Mouse (Mus musculus): ENCODE results near the gene Tdgf1.

Gene Tdgf1

DNA sequence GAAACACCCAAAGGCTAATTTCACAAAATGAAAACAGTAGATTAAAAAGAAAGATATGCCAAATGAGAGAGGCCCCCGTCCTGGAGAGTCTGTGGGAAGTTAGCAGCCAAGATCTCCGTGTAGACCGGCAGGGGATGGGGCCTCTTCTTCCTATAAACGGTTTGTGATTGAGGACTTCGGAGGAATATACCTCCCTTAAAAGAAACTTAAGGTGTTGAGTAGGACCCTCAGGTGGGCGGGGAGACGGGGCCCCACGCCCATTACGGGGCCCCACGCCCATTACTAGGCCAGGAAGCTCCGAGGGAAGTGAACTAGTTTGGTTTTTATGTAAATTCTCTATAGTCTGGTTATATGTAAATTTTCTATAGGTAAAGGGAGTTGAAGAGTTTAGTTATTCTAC lies at the start of gene Tdgf1:
Gene Tdgf1 (minus strand): TSS at position 233 of the 400 bp plus-strand sequence.
- no peak for DNase-seq (ENCODE audit: low spot score)

DNA sequence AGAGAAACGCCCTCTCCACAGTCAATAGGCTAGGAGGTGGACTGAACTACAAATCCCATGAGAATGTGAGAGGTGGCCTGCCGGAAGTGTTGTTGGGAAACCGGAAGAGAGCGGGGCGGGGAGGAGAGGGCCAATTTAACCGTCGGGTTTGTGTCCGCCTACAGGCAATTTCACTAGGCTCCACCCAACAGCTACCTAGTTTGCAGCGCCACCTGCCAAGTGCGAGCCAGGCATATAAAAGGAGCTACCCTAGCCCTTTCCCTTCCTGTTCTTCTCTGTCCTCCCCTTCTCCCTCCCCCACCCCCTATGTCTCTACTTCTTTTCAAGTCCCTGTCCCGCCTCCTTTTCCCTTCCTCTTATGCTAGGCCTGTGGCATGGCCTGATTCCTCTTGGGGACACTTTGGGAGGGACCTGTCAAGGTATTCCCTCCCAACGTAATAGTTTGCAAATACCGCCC lies 48.8 kb upstream of the Tdgf1 start:
- peak; percentile 66 for DNase-seq (ENCODE audit: low spot score)

DNA sequence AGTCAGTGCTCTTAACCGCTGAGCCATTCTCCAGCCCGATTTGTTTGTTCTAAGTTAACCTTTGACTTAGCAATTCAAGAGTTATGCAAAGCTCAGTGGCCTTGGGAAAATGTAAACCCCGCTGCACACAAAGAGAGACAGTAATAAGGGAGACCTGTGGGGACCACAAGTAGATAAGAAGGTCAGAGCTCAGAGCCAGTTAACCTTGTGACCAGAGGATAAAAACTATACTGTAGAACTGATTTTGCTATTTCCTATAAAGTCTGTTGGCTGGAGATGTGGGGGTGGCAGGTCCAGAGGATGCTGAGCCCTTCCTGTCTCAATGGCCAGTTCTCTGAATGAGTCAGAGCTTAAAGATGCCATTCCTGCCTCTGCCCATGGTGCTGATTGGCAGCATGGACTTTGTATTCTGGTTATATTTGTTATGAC lies 47.3 kb upstream of the Tdgf1 start:
- DNase-seq (ENCODE audit: low spot score): no peak

DNA sequence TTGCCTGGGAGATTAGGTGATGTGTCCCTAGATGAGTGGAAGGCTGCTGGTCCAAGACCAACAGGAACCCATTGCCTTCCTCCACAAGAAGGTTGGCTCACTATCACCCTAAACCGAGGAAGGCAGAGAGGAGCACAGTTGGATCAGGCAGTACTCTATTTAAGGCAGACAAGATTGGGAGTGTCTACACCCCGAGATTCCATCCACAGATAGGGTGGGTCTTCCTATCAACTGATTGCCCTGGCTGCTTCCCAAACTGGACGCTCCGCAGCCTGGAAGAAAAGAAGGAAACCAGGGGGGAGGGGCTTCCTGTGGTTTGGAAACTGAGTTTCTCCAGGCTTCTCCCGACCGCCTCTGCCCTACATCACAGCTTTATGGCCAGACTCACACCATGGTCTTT lies 44.2 kb upstream of the Tdgf1 start, which contains the start of gene Rtp3:
Gene Rtp3 (minus strand): TSS at position 380 of the 400 bp plus-strand sequence.
- no peak for DNase-seq (ENCODE audit: low spot score)

DNA sequence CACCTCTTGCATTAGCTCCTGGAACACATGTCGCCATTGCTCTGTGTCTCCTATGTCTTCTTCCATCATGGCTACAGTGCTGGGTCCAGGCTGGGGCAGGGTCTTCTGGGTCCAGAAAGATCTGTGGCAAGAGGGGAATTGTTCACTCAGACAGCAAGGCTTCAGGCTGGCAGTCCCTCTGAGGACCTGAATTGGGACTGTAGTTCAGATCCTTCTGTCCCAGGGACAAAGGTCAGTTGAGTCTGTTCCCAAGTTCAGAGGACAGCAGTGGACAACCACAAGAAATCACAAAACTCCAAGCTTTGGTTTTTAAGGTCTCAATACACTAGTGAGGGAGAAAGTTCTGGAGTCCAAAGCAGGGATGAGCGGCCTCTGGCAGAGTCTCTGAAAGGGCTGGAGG lies 43.6 kb upstream of the Tdgf1 start:
- no peak for DNase-seq (ENCODE audit: low spot score)

DNA sequence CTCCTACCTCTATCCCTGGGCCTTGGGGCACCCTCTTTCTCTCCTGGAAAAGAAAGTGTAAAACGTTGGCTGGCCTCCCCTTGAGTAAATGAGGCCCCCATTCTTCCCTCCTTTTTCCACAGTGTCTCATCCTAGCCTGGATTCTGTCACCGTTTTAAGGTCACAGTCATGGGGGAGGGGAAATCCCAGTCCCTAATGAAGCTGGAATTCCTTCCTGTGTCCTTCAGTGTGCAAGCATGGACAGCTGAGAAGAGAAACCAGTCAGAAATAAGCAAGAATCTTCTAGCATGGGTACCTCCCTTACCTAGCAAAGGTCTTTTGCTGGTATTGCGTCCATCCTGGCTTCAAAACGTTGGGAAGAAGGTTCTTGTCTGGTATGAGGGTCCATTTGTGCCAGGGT lies 43.2 kb upstream of the Tdgf1 start:
- no peak for DNase-seq (ENCODE audit: low spot score)

DNA sequence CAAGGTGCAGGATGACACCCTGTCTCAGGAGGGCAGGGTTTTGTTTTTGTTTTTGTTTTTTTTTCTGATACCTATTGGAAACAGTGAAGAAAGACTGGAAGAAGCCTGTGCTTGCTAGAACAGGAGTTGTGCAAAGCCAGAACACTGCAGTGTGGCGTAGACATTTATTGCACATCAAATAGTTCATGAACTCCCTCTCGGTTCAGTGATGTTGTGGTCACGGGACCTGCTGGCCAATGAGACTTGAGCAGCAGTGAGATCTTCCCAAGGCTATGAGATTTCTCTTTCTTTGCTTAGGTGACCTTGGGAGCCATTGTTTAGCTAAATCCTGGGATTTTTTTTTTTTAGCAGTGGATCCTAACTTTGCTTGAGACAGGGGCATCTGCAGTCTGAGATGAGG lies 42.1 kb upstream of the Tdgf1 start:
- no peak for DNase-seq (ENCODE audit: low spot score)

DNA sequence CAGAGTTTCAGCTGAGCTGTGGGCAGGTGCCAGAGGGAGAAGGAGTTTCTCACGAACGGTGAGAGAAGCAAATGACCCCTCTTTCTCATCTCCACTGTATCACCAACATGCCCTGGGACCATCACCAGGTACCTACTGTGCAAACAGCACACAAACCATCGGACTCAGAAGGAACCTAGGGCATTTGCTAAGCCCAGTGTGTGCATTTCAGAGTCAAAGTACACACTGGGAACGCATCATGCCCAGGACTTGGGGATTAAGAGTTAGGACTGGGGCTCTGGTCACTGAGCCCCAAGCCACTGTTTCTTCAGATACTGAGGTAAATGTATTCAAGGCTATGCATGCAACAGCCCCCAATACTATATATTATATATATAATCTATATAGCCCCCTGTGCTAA lies 41.4 kb upstream of the Tdgf1 start:
- DNase-seq (ENCODE audit: low spot score): no peak

DNA sequence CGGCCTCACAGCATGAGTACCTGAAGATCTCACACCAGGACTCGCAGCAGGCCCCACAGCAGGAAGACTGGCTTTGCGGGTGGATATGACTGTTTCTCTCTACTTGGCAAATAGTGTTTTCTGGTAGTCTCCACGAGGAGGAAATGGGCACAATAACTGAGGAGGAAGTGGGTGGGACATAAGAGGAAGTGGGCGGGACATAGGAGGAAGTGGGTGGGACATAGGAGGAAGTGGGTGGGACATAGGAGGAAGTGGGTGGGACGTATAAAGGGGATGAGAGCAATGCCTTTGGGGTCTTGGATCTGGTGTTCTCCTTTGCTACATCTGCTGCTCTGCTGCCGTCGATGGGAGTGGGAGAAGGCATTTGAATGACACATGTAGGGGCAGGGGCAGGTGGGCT lies 40.0 kb upstream of the Tdgf1 start:
- no peak for DNase-seq (ENCODE audit: low spot score)

DNA sequence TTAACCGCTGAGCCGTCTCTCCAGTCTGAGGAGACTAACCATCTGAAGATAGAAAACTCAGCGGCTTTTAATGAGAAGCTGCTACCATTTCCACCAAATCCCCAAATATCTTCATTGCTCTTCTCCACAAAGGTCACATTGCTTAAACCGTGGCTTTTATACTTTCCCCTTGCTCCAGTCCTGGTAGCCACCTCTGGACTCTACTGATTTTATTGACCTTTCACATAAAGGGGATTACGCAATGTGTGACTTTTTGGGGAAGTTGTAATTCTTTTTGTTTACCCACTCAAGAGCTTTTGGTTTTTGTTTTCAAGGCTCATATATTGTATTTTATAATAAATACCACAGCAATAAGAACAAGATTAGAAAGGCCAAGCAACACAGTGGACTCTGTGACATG lies 39.6 kb upstream of the Tdgf1 start:
- no peak for DNase-seq (ENCODE audit: low spot score)

DNA sequence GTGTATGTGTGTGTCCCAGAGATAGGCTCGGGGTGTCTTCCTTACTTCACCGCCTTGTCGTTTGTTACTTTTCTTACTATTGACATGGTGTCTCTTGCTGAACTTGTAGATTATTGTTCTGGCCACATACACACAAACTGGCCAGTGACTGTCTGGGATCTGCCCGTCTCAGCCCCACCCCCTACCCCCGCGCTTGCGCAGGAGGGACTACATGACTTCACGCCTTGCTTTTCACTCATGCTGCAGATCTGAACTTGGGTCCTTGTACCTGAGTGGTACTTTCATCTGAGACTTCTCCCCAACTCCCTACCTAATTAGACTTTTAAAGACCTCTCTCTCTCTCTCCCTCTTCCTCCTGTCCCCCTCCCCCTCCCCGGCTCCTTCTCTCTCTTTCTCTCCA lies 38.1 kb upstream of the Tdgf1 start:
- DNase-seq (ENCODE audit: low spot score): no peak

DNA sequence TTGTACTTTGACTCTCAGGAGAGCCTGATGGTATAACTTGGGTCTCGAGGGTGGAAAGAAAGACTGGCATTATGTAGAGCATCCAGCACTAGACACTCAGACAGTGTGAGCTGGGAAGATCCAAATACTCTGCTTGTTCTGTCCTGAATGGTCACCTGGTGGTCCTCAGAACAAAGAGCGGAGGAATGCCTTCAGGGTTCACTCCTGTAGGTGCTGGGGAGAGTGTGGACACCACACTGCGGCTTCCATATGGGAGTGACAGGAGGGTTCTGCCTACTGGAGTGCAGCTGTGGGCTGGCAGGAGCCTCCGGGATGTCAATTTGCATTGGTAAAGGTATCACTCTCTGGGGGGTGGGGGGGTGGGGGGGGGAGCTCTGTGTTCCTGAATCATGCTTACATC lies 36.4 kb upstream of the Tdgf1 start:
- no peak for DNase-seq (ENCODE audit: low spot score)

DNA sequence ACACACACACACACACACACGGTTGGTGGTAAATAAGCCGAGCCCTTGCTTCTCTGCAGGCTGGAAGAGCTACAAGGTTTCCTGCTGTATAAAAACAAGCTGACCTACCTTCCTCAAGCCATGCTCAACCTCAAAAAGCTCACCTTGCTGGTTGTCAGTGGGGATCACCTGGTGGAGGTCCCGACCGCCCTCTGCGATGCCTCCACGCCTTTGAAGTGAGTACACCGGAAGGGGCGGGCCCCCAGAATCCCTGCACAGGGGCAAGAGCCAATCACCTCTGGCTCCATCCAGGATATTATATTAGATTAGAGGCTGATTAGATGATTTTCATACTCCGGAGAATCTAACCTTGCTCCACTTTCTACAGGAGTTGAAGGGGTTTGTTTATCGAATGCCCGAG lies 33.5 kb upstream of the Tdgf1 start:
- DNase-seq (ENCODE audit: low spot score): no peak

DNA sequence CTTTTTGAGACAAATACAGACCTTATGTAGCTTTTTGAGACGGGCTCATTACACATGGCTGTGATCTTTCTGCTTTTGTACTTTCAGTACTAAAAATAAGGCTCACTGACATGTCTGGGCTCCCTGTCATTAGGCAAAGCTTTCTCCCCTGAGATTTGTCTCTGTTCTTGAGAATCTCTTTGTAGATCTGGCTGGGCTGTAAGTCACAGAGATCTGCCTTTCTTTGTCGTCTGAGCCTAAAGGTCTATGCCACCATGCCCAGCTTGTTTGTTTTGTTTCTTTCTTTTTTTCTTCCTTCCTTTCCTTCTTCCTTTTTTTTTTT lies 19.9 kb upstream of the Tdgf1 start:
- DNase-seq (ENCODE audit: low spot score): no peak

DNA sequence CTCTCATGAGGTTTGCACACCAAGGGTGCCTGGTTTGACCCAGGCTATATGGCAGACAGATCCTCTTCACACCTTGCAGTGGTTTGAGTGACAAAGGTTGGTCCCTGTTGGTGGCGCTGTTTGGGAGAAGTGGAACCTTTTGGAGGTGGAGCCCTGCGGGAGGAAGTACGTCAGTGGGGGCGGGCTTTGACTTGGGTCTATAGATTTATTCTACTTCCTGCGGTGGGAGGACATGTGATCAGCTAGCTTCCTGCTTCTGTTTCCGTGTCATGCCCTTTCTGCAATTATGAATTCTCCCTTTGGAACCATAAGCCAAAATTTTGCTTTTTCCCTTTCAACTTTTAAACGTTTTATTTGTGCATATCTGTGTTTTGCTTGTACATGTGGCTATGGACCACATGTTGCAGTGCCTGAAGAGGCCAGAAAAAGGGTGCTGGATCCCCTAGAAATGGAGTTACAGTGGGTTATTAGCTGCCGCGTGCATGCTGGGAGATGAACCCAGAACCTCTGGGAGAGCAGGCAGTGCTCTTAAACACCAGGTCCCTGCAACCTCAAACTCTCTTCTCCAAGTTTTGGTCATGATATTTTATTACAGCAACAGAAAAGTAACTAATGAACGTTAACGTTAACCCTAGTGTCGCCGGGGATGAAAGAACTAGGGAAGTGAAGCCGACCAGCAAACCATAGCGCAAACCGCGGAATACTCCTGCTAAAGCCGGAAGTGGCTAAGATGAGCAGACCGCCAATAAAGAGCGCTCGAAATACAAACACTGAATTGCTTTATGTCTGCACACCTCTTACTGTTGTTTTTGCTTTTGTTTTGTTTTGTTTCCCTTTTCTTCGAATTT lies 19.3 kb upstream of the Tdgf1 start:
- peak; percentile 54 for DNase-seq (ENCODE audit: low spot score)

DNA sequence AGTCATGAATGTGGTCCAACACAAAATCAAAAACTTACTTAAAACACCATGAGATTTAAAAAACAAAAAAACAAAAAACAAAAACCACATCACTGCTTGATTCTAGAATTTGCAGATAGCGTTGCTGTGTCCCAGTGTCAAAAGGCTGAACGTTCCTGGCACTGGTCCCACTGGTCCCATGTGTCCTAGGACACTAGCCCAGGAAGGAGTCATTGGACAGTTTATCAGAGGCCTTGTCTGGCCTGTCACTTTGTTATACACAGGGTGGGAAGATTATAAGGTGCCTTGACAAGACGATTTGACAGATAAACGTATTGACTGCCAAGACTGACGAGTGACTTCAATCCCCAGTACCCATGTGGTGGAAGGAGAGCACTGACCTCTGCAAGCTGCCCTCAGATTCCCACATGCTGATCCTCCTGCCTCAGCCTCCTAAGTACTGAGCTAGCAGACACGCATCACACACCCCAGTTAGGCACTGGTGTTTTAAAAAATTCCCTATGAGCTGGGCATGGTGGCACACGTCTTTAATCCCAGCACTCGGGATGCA lies 17.7 kb upstream of the Tdgf1 start:
- no peak for DNase-seq (ENCODE audit: low spot score)

DNA sequence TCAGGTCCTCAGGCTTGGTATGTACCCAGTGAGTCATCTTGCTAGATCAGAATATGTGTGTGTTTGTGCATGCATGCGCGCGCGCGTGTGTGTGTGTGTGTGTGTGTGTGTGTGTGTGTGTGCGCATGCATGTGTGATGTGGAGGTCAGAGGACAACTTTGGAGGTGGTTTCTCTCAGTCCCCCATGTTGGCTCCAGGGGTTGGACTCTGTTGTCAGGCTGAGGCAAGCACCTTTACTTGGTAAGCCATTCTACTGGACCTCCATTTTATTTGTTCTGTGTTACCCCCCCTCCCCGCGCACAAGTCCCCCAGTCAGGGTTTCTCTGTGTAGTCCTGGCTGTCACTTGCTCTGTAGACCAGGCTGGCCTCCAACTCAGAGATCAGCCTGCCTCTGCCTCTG lies 15.4 kb upstream of the Tdgf1 start:
- no peak for DNase-seq (ENCODE audit: low spot score)

DNA sequence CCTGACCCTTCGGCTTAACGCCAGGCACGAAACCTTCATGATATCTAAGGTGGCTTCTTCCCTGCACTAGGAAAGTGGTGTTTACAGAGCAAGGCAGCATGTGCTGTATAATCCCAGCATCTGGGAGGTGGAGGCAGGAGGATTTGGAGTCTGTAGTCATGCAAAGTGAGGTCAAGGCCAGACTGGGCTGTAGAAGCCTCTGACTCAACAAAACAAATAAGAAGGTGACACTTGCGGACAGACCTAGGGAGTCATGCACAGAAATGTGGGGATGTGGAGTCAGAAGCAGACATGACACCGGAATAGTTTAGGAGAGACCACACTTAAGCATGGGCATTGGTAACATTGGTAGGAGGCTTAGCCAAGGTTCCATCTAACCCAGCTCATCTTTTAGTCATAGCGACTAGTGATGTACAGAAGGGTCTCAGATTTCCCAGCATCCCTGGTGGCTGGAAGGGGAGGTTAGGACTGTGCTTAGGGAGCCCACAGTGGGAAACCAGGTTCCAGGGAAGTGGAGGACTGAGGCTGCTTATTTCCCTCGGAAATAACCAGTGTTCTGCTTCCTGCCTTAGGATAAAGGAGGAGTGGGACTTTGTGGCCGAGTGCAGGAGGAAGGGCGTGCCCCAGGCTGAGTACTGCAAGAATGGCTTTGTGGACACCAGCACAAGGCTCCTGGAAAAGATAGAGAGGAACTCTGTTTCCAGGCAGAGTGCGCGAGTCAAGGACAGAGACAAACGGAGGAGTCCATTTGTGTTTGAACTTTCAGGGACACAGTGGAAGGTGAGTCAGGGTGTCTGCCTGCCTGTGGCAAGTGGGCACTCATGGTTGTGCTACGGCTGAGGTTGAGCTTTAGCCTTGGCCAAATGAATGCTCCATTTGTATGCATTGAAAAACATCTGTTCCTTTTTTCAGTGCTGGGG lies 14.5 kb upstream of the Tdgf1 start:
- no peak for DNase-seq (ENCODE audit: low spot score)

DNA sequence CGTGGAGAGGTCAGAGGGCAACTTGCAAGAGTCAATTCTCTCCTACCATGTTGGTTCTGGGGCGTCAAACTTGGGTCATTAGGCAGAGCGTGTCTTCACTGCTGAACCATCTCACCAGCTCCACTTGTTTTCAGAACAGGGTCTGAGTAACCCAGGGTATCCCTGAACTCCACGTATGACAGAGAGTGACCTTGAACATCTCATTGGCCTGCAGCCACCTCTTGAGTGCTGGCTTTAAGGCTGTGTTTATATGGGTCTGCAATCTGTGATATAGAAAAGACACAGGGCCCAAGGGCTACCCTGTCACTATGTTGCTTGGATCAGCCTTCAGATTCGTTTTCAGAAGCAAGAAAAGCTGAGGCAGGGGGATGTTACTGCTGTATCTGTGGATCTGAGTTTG lies 13.7 kb upstream of the Tdgf1 start:
- DNase-seq (ENCODE audit: low spot score): no peak

DNA sequence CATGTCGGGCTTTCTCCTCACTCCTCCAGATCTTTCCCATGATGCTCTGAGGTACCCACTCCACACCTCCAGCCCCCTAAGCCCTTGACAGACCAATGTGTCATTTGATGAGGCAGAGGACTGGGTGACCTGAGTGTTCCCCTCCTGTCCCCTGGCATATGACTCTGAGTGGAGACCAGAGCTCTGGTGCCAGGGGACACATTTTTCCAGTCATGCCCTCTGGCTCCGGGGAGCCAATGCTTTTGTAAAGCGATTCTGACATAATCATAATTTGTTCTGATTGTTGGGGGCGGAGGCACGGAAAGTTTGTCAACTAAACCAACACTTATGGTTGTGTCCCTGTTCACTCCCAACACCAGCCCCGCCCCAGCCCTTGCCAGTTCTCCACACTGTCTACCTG lies 10.0 kb upstream of the Tdgf1 start:
- DNase-seq (ENCODE audit: low spot score): no peak

DNA sequence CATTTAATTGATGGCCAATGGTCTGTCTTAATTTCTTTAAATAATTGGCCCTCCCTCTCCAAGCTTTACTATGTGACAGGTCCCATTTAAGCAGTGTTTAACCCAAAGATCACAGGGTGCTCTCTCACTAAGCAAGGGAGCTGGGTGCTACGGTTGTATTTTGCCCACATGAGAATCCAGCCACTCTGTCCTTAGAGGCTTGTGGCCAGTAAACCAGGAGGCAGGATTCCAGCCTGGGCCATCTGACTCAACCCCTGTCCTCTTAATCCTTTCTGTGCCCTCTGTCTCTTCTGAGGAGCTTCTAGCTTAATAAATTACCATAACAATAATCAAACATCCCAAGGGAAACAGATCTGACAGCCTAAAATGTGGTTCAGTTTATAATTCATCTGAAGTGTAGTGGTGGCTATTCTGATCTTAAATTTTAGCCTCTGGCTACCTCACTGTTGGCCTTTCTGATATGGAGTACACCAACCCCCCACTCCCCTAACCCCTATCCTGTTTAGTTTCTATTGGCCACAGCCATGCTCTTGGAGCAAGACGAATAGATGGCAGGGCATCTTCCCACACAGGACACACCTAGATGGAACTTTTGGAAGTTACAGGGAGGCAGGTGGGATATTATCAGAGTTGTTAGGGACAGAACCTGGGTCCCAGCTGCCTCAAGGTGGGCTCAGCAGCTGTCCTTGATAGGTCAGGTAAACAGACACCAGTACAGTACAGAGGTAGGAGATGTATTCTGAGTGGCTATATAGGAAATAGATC lies 8.9 kb upstream of the Tdgf1 start:
- no peak for DNase-seq (ENCODE audit: low spot score)

All from testis, postnatal 10 days (tissue).